Mouse (Mus musculus) lung, embryonic 15.5 days (tissue): ENCODE results near the gene Adam8. TPM values are rescaled to one million over a fixed set of nuclear protein-coding genes. Genes with fewer than 3 reads are reported as not detected.

Experiments
- ATAC-seq: fragments of 200-750 bp; cut with Nextera tagmentation; 2 replicates; pipeline ENCODE4 v1.8.0; 2017; ENCODE audit warnings: moderate number of reproducible peaks, borderline replicate concordance; ENCODE audit not compliant: low FRiP score, low TSS enrichment; ENCODE audit errors: extremely low read depth
- H3K27ac ChIP-seq: fragments of 300-500 bp; sonication (generic); 2 replicates; pipeline ENCODE4 v1.5.1; 2015; ENCODE audit warnings: moderate library complexity, mild to moderate bottlenecking, inconsistent platforms
- H3K27me3 ChIP-seq: fragments of 300-500 bp; sonication (generic); 2 replicates; pipeline ENCODE4 v1.6.1; 2015; ENCODE audit warnings: inconsistent platforms
- H3K36me3 ChIP-seq: fragments of 300-500 bp; sonication (generic); 2 replicates; pipeline ENCODE4 v1.6.1; 2015; ENCODE audit warnings: inconsistent platforms
- H3K4me1 ChIP-seq: fragments of 300-500 bp; sonication (generic); 2 replicates; pipeline ENCODE4 v1.6.1; 2015; ENCODE audit warnings: inconsistent platforms
- H3K4me2 ChIP-seq: fragments of 300-500 bp; sonication (generic); 2 replicates; pipeline ENCODE4 v1.6.1; 2015; ENCODE audit warnings: inconsistent platforms, mild to moderate bottlenecking, moderate library complexity
- H3K4me3 ChIP-seq: fragments of 300-500 bp; sonication (generic); 2 replicates; pipeline ENCODE4 v1.5.1; 2015; ENCODE audit warnings: mild to moderate bottlenecking, inconsistent platforms
- H3K9ac ChIP-seq: fragments of 300-500 bp; sonication (generic); 2 replicates; pipeline ENCODE4 v1.6.1; 2015; ENCODE audit warnings: inconsistent platforms
- H3K9me3 ChIP-seq: fragments of 300-500 bp; sonication (generic); 2 replicates; pipeline ENCODE4 v1.6.1; 2016; ENCODE audit warnings: inconsistent platforms
- WGBS: fragments of 180-500 bp; shearing (Covaris S2); methylation state at CpG from one replicate; pipeline ENCODE4 v1.1.7; 2015; 5-methylcytosine and 5-hydroxymethylcytosine counted together
- polyA plus RNA-seq: library from polyadenylated mRNA; unstranded; fragments of >200 nt; fragmentation: Nextera tagmentation; extraction: Ambion mirVana; gene quantifications from 2 replicates; pipeline ENCODE4 v1.2.1, GENCODE M21; 2015

Gene Adam8
- 1.4 and 1.8 TPM in 2 replicates for polyA plus RNA-seq

DNA sequence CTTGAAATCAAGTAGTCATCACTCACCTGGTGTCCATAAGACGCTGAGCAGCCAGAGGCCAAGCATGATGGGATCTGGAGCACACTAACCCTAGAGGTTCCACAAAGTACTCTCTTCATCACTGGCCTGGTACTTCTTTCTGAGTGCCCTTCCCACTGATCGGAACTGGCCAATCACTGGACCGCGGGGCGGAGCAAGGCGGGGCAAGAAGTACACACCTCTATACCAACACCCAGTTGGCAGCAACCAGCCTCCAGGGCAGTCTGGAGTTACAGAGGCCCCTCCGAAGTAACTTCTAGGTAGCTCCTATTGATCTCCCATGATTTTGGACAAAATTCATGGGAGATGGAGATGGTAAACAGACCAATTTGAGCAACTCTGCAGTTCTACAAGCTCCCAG is at the start of gene Adam8:
Adam8 (minus strand) TSS at position 157 of the 400 bp plus-strand sequence.
- Histone ChIP-seq H3K9ac (no peak within 1 kb of the TSS), H3K27me3 (no peaks in the 10 kb centered on the region), H3K4me1 (no peaks in the 10 kb centered on the region), H3K9me3 (no peaks in the 10 kb centered on the region), H3K4me3 (no peak within 1 kb of the TSS), H3K4me2 (no peak within 1 kb of the TSS), H3K36me3 (peaks cover 24% of the 10 kb centered on the region), H3K27ac (no peak within 1 kb of the TSS)
- peak; percentile 48; the same call in 1 of the 2 replicates for ATAC-seq
- WGBS: 25% methylated on average over 7 of the region's 7 CpGs

DNA sequence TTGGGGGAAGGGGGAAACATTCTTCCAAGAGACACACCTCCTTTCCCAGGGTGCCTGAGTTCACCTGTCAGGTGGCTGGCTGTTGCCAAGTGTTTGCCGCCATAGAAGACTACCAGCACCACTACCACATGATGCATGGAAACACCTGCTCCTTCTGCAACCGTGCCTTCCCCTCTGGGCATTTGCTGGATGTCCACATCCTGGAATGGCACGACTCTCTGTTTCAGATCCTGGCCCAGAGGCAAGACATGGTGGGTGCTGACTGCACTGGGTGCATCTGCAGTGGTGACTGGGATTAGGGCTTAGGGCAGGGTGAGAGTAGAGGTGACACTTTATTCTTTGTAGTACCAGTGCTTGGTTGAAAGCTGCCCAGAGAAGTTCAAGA is 44.8 kb upstream of the Adam8 start:
- Histone ChIP-seq H3K4me2 (peak overlapping the region; percentile 92), H3K36me3 (peaks cover 34% of the 10 kb centered on the region), H3K4me3 (peak overlapping the region; percentile 67), H3K4me1 (peaks cover 23% of the 10 kb centered on the region), H3K9ac (0 out of 2 replicates have a peak overlapping the region, but pooled peaks have one; percentile 70), H3K27me3 (no peaks in the 10 kb centered on the region), H3K27ac (no peak overlapping the region), H3K9me3 (no peaks in the 10 kb centered on the region)
- WGBS: 50% methylated on average over 3 of the region's 3 CpGs
- no peak for ATAC-seq

DNA sequence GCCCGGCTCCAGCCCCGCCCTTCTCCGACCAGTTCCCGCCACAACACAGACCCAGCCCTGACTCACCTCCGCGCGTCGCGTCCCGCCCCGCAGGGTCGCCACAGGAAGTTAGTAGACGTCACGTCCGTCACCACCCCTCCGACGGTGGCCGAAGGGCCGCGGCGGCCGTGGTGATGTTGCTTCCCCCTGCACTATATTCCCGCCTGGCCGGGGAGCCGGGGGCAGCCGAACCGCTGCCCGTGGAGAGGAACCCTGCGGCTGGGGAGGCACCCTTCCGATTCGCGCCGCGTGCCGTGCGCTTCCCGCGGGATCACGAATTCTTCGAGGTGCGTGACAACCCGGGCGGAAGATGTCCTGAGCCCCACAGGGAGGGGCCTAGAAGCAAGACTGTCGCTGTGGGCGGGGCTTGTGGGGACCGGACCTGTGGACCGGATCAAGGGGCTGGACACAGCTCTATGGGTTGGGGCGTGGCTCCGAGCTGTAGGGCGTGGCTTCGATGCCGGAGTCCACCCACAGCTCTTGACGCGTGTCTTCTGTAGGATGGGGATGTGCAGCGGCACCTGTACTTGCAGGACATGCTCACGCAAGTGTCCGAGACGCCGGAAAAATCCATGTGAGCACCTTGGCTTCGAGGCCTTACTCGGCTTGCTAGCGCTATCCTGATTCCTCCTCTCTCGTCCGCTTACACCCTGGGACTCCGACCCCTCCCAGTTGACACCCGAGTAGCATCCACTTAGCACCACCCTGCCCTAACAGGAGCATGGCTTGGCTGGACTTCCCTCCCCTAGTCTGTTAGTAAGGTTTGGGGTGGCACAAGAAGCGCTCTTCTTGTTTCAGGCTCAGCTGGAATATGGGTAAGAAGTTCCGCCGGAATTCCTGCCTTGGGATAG is 44.2 kb upstream of the Adam8 start, which contains the start of the genes Zfp511 and Tubgcp2:
Zfp511 (plus strand) TSS at position 111 of the 890 bp plus-strand sequence.
Tubgcp2 (minus strand) TSS at position 389 of the 890 bp plus-strand sequence.
- H3K4me3 ChIP-seq: peak within 1 kb of the TSS; percentile 67
- H3K27me3 ChIP-seq: no peaks in the 10 kb centered on the region
- peak within 1 kb of the TSS; percentile 70 for H3K9ac ChIP-seq
- peaks cover 23% of the 10 kb centered on the region for H3K4me1 ChIP-seq
- H3K9me3 ChIP-seq: no peaks in the 10 kb centered on the region
- peak within 1 kb of the TSS; percentile 92 for H3K4me2 ChIP-seq
- peaks cover 38% of the 10 kb centered on the region for H3K36me3 ChIP-seq
- ATAC-seq: peak; percentile 98
- WGBS: 1% methylated on average over 68 of the region's 69 CpGs
- peak within 1 kb of the TSS; percentile 93 for H3K27ac ChIP-seq

DNA sequence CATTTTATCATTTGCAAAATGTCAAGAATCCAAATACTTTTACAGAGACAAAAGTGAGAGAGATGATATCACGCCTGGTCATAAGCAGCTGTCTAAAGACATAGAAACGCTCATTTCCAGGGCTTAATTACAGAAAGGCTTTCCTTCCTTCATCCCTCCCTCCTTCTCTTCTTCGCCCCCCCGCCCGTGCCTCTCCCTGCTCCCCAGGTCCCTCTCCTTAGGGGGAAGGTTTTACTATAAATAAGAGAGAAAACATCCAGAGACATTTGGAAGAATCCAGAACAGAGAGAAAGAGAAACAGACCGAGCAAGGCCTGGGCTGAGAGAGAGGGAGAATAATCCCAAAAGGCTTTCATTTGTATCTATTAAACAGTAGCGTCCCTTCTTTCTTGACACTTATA is 43.1 kb upstream of the Adam8 start:
- Histone ChIP-seq H3K36me3 (peaks cover 42% of the 10 kb centered on the region), H3K27me3 (no peaks in the 10 kb centered on the region), H3K9ac (peak overlapping the region; percentile 70), H3K4me3 (peak overlapping the region; percentile 67), H3K9me3 (no peaks in the 10 kb centered on the region), H3K4me1 (peaks cover 23% of the 10 kb centered on the region), H3K4me2 (peak overlapping the region; percentile 92), H3K27ac (peak overlapping the region; percentile 93; the same call in 1 of the 2 replicates)
- ATAC-seq: no peak
- 15% methylated on average over 7 of the region's 7 CpGs for WGBS

DNA sequence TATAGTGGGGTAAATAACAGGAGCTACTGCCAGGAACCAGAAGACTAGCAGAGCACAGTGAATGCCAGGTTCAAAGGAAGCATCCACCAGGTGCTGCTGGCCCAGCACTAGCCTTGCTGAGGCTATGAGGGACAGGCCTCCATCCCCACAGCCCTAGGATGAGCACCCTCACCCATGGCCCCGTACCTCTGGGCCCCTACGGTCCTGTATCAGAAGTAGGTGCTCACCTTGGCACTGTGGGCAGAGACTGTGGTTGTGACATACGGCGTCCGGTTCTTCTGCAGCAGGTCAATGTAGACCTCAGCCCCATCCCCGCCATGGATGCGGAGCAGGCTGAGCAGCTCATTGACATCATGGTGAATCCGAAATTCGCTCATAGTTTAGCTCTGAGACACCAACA is 41.0 kb upstream of the Adam8 start:
- ATAC-seq: no peak
- Histone ChIP-seq H3K4me1 (peaks cover 23% of the 10 kb centered on the region), H3K9me3 (no peaks in the 10 kb centered on the region), H3K4me2 (no peak overlapping the region), H3K9ac (no peak overlapping the region), H3K36me3 (peaks cover 49% of the 10 kb centered on the region), H3K4me3 (no peak overlapping the region), H3K27me3 (no peaks in the 10 kb centered on the region), H3K27ac (no peak overlapping the region)
- 92% methylated on average over 9 of the region's 9 CpGs for WGBS

DNA sequence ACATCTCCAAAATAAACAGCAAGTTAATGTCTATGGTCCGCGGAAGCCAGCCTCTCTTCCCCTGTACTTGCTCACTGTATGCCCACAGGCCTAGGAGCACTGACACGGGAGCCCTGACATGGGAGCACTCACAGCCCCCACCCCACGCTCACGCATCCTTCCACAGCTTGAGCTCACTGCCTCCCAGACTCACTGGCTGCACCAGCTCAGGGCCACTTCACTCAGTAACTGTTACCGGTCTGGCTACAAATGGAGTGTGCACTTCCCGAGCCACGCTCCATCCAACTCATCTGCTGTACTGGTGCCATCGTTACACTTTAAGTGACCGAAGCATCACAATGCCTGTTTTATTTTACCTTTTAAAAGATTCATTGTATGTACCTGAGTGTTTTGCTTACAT is 40.0 kb upstream of the Adam8 start:
- Histone ChIP-seq H3K36me3 (peaks cover 54% of the 10 kb centered on the region), H3K4me2 (no peak overlapping the region), H3K9me3 (no peaks in the 10 kb centered on the region), H3K4me1 (peaks cover 21% of the 10 kb centered on the region), H3K27ac (no peak overlapping the region), H3K4me3 (no peak overlapping the region), H3K9ac (no peak overlapping the region), H3K27me3 (no peaks in the 10 kb centered on the region)
- no peak for ATAC-seq
- WGBS: 92% methylated on average over 10 of the region's 10 CpGs

DNA sequence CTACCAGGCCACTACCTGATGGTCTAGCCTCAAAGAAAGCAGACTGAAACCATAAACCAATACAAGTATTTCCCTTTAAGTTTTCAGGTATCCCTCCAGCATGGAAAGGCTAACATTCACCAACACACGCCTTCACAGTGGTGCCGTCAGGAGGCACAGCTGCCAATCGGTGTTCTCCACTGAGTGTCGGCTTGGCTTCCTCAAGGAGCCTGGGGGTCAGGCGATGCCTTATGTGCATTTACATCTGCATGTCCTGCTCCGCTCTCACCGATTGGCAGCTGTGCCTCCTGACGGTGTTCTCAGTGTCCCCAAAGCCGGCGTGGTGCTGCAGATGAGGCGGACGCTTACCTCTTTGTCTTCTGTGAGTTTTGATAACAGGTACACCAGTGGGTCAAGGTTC is 39.4 kb upstream of the Adam8 start:
- Histone ChIP-seq H3K36me3 (peaks cover 54% of the 10 kb centered on the region), H3K4me1 (peaks cover 15% of the 10 kb centered on the region), H3K27ac (no peak overlapping the region), H3K4me2 (no peak overlapping the region), H3K9ac (no peak overlapping the region), H3K9me3 (no peaks in the 10 kb centered on the region), H3K27me3 (no peaks in the 10 kb centered on the region), H3K4me3 (no peak overlapping the region)
- WGBS: 91% methylated on average over 12 of the region's 12 CpGs
- no peak for ATAC-seq

DNA sequence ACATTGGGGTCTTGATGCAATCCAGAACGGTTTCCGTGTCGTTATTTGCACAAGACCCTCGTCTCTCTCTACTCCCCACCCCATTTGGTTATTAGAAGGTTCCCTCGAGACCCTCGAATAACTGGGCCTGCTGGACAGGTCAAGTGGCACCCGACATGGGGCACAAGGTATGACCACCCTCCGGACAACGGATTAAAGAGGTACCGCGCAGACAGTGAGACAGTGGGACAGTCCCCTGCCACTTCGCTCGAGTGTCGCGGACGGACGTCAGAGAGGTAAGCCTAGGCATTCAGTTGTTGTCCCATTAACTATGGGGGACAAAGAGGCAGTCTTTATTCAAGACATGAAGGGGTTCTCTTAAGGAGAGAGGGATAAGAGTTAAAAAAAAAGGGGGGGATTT is 19.0 kb upstream of the Adam8 start:
- no peak for ATAC-seq
- WGBS: 95% methylated on average over 17 of the region's 17 CpGs

DNA sequence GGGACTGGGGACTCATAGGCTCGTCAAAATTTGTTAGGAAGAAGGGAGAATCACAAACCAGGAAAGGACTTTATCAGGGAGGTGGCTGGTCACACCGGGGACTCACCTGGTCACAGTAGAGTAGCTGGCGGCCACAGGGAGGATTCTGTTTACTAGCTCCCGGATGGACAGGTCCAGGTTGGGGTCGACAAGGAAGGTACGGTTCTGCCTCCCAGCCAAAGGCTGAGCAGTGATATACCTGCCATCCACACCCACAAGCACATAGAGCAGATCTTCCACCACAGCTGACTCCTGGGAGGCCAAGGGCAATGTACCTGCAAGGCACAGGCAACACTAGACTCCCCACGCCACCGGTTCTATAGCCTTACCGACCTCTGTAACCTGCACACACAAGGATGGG is 15.4 kb upstream of the Adam8 start:
- Histone ChIP-seq H3K27me3 (no peaks in the 10 kb centered on the region), H3K4me2 (no peak overlapping the region), H3K9me3 (no peaks in the 10 kb centered on the region), H3K4me3 (no peak overlapping the region), H3K4me1 (no peaks in the 10 kb centered on the region), H3K27ac (no peak overlapping the region), H3K36me3 (peaks cover 45% of the 10 kb centered on the region), H3K9ac (no peak overlapping the region)
- 96% methylated on average over 9 of the region's 9 CpGs for WGBS
- ATAC-seq: no peak

More for the DNA sequence above, 19.0 kb upstream of the Adam8 start:
- H3K4me1 ChIP-seq: no peaks in the 10 kb centered on the region
- H3K9ac ChIP-seq: no peak overlapping the region
- H3K36me3 ChIP-seq: peaks cover 25% of the 10 kb centered on the region
- no peak overlapping the region for H3K4me3 ChIP-seq
- H3K27me3 ChIP-seq: no peaks in the 10 kb centered on the region
- H3K9me3 ChIP-seq: no peaks in the 10 kb centered on the region
- no peak overlapping the region for H3K4me2 ChIP-seq
- H3K27ac ChIP-seq: no peak overlapping the region

DNA sequence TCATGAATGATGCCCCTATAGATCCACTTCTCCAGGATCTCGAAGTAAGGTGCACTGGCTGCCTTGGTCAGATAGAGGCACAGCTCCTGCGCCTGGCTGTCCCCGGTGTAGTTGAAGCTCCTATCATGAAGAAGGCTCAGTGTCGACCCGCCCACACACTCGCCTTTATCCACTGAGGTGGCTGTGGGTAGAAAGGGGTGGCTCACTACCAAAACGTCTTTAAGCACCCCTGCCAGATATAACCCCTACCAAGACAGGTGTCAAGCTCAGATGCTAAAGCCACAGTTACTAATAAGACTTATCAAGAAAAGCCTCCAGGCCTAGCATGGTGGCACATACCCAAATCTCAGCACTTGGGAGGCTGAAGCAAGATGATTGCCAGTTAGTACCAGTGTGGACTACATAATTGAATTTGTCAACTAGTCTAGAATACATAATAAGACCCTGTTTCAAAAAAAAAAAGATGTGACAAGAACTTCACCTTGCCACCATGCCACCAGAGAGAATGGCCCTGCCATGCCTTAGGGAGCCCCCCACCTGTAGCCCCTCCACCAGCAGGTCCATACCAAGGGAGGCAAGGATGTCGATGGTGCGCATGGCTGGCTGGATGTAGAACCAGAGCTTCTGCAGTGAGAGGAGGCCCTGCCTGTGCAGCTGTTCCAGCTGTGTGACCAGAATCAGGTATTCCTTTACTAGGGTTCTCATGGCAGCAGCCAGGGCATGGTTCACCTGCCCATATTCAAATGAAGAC is 14.7 kb upstream of the Adam8 start:
- Histone ChIP-seq H3K36me3 (peaks cover 50% of the 10 kb centered on the region), H3K4me3 (no peak overlapping the region), H3K9me3 (no peaks in the 10 kb centered on the region), H3K27ac (no peak overlapping the region), H3K4me2 (no peak overlapping the region), H3K4me1 (no peaks in the 10 kb centered on the region), H3K27me3 (no peaks in the 10 kb centered on the region), H3K9ac (no peak overlapping the region)
- WGBS: 90% methylated on average over 9 of the region's 9 CpGs
- no peak for ATAC-seq

DNA sequence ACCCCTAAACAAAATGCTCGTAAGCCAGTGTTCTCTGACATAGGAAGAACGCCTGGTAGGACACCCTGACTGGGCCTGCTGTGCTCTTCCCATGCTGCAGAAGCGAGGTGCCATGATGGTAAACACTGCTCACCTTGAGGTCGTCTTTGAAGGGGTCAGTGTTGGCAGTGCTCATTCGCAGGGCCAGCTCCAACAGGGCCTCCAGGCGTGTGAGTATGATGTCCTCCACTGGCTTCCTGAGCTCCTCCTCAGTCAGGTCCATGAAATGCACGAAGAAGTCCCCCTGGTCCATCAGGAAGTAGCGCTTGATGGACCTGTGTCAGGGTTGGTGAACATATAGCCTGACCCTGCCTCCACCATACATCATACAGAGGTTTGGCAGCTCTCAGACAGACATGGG is 12.3 kb upstream of the Adam8 start:
- 82% methylated on average over 8 of the region's 8 CpGs for WGBS
- Histone ChIP-seq H3K9ac (no peak overlapping the region), H3K4me2 (no peak overlapping the region), H3K27ac (no peak overlapping the region), H3K36me3 (peaks cover 68% of the 10 kb centered on the region), H3K4me3 (no peak overlapping the region), H3K27me3 (no peaks in the 10 kb centered on the region), H3K4me1 (no peaks in the 10 kb centered on the region), H3K9me3 (no peaks in the 10 kb centered on the region)
- no peak for ATAC-seq
